Mouse (Mus musculus) layer of hippocampus, adult 2 months (tissue): ENCODE measurements at regions not wholly inside any gene's neighbourhood (a gene's known extent, or its start where the extent isn't known, plus 50 kb on each side); places are given as distances from the start of the nearest gene placed in this dataset.
"Not testable (repeated sequence)": the region's sequence is repeated elsewhere in the genome, so short reads cannot be mapped to it uniquely, and the experiment has no call there.

ENCODE experiments used
- DNase-seq, 2 experiments: peaks; one replicate each; pipeline ENCODE4 v3.0.0; 2022; ENCODE audit warnings: low spot score in 2 of 2
- H3K27ac ChIP-seq: fragments of 200-600 bp; 2 replicates; pipeline ENCODE4 v1.8.1; 2022
- H3K4me3 ChIP-seq: fragments of 200-600 bp; 2 replicates; pipeline ENCODE4 v1.8.1; 2022; ENCODE audit warnings: mild to moderate bottlenecking
- CTCF ChIP-seq: fragments of 200-600 bp; conservative IDR thresholded peaks from 2 replicates; pipeline ENCODE4 v1.8.1; 2022; ENCODE audit warnings: antibody characterized with exemption, mild to moderate bottlenecking, moderate library complexity

DNA sequence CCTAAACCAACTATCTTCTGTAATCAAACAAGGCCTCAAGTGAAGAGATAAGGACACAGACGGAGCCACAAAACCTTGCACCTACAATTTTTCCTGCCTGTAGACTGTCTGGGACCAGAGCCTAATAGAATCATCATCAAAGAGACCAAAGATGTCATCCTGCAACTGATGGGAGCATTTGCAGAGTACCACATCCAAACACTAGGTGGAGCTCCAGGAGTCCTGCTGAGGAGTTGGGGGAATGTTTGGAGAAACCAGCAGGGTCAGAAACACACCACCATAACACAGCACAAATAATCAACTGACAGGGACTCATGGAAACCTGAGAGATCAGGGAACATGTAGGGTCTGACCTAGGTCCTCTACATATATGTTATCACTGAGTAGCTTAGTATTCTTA, 160.9 kb downstream of the Gm6760 start:
- DNase-seq, result no peak
- Histone ChIP-seq H3K4me3 (no peak overlapping the region), H3K27ac (no peak overlapping the region)
- peak; percentile 65 for TF ChIP-seq CTCF

DNA sequence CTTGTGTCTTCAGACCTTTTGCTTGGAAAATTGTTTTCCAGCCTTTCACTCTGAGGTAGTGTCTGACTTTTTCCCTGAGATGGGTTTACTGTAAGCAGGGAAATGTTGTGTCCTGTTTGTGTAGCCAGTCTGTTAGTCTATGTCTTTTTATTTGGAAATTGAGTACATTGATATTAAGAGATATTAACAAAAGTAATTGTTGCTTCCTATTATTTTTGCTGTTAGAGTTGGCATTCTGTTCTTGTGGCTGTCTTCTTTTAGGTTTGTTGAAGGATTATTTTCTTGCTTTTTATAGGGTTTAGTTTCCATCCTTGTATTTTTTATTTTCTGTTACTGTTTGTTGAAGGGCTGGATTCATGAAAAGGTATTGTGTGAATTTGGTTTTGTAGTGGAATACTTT, 179.6 kb downstream of the Gm6760 start:
- not testable (repeated sequence) for H3K4me3 ChIP-seq, DNase-seq, H3K27ac ChIP-seq
